Mouse (Mus musculus) forebrain, embryonic 15.5 days (tissue): ENCODE measurements around the gene Psmb4. TPM values are rescaled to one million over a fixed set of nuclear protein-coding genes. Genes with fewer than 3 reads are reported as not detected.
"Not testable (repeated sequence)": the region's sequence is repeated elsewhere in the genome, so short reads cannot be mapped to it uniquely, and the experiment has no call there.

Experiments used
- ATAC-seq: fragments of 200-750 bp; cut with Nextera tagmentation; replicated peaks from 2 replicates; pipeline ENCODE4 v1.8.0; 2017; ENCODE audit warnings: mild to moderate bottlenecking, moderate TSS enrichment, moderate library complexity
- H3K27ac ChIP-seq: fragments of 300-500 bp; sonication (generic); replicated peaks from 2 replicates; pipeline ENCODE4 v1.5.1; 2015; ENCODE audit warnings: mild to moderate bottlenecking, inconsistent platforms
- H3K27me3 ChIP-seq: fragments of 300-500 bp; sonication (generic); 2 replicates; pipeline ENCODE4 v1.6.1; 2015; ENCODE audit warnings: inconsistent platforms
- H3K36me3 ChIP-seq: fragments of 300-500 bp; sonication (generic); 2 replicates; pipeline ENCODE4 v1.6.1; 2015; ENCODE audit warnings: mild to moderate bottlenecking, inconsistent platforms
- H3K4me1 ChIP-seq: fragments of 300-500 bp; sonication (generic); 2 replicates; pipeline ENCODE4 v1.6.1; 2015; ENCODE audit warnings: inconsistent platforms
- H3K4me2 ChIP-seq: fragments of 300-500 bp; sonication (generic); replicated peaks from 2 replicates; pipeline ENCODE4 v1.6.1; 2015; ENCODE audit warnings: mild to moderate bottlenecking, inconsistent platforms
- H3K4me3 ChIP-seq: fragments of 300-500 bp; sonication (generic); 2 replicates; pipeline ENCODE4 v1.5.1; 2015; ENCODE audit warnings: mild to moderate bottlenecking, inconsistent platforms
- H3K9ac ChIP-seq: fragments of 300-500 bp; sonication (generic); replicated peaks from 2 replicates; pipeline ENCODE4 v1.6.1; 2015; ENCODE audit warnings: mild to moderate bottlenecking, inconsistent platforms
- H3K9me3 ChIP-seq: fragments of 300-500 bp; sonication (generic); 2 replicates; pipeline ENCODE4 v1.6.1; 2016; ENCODE audit warnings: inconsistent platforms
- WGBS: fragments of 180-500 bp; shearing (Covaris S2); methylation state at CpG from one replicate; pipeline ENCODE4 v1.1.7; 2015; ENCODE audit warnings: mixed read lengths; 5-methylcytosine and 5-hydroxymethylcytosine counted together
- polyA plus RNA-seq: library from polyadenylated mRNA; unstranded; fragments of >200 nt; fragmentation: Nextera tagmentation; extraction: Ambion mirVana; gene quantifications from 2 replicates; pipeline ENCODE4 v1.2.1, GENCODE M21; 2015

Gene Psmb4
- 380 and 393 TPM in 2 replicates for polyA plus RNA-seq

- Histone ChIP-seq H3K27ac (peak within 1 kb of the TSS; percentile 77), H3K9ac (peak within 1 kb of the TSS; percentile 83), H3K36me3 (peaks cover 33% of the 10 kb centered on the region), H3K4me2 (peak within 1 kb of the TSS; percentile 71), H3K4me1 (peaks cover 19% of the 10 kb centered on the region), H3K4me3 (peak within 1 kb of the TSS; percentile 69), H3K27me3 (no peaks in the 10 kb centered on the region), H3K9me3 (no peaks in the 10 kb centered on the region)
- peak; percentile 91 for ATAC-seq
- 1% methylated on average over 61 of the region's 61 CpGs for WGBS
These were observed at the start of gene Psmb4 for GRCm38 (mm10) chr3:94886316-94887224. TSS of gene Psmb4 (minus strand) at chr3:94886961.

- WGBS = 85% methylated on average over 5 of the region's 5 CpGs
- not testable (repeated sequence) for H3K4me2 ChIP-seq, H3K27ac ChIP-seq, H3K36me3 ChIP-seq, ATAC-seq, H3K9ac ChIP-seq, H3K4me3 ChIP-seq, H3K9me3 ChIP-seq, H3K27me3 ChIP-seq
- H3K4me1 ChIP-seq = peaks cover 11% of the 10 kb centered on the region
These were observed 49.4 kb upstream of the Psmb4 start for GRCm38 (mm10) chr3:94936147-94936546.

- H3K9me3 ChIP-seq, H3K36me3 ChIP-seq, H3K27ac ChIP-seq, H3K9ac ChIP-seq, ATAC-seq, H3K4me2 ChIP-seq, H3K4me3 ChIP-seq, H3K27me3 ChIP-seq: not testable (repeated sequence)
- H3K4me1 ChIP-seq = peaks cover 11% of the 10 kb centered on the region
- 96% methylated on average over 3 of the region's 3 CpGs for WGBS
These were observed 48.6 kb upstream of the Psmb4 start for GRCm38 (mm10) chr3:94935332-94935731.

GRCm38 (mm10) chr3:94934564-94934963, 47.8 kb upstream of the Psmb4 start:
- not testable (repeated sequence) for ATAC-seq, H3K4me3 ChIP-seq, H3K9me3 ChIP-seq, H3K9ac ChIP-seq, H3K4me2 ChIP-seq, H3K27ac ChIP-seq, H3K27me3 ChIP-seq, H3K36me3 ChIP-seq
- H3K4me1 ChIP-seq = peaks cover 11% of the 10 kb centered on the region
- 96% methylated on average over 3 of the region's 3 CpGs for WGBS

GRCm38 (mm10) chr3:94933604-94934003, 46.8 kb upstream of the Psmb4 start:
- 0 out of 2 replicates have a peak, but pooled peaks have one; percentile 7 for ATAC-seq
- not testable (repeated sequence) for H3K4me3 ChIP-seq
- no CpG with 5 or more reads among the region's 2 CpGs for WGBS

GRCm38 (mm10) chr3:94932809-94933564, 46.2 kb upstream of the Psmb4 start, which contains the start of gene Selenbp1:
TSS of gene Selenbp1 (plus strand) at chr3:94933056.
- Histone ChIP-seq H3K9ac (peak within 1 kb of the TSS; percentile 22; the same call in 1 of the 2 replicates), H3K27me3 (no peaks in the 10 kb centered on the region), H3K4me1 (peaks cover 11% of the 10 kb centered on the region), H3K9me3 (no peaks in the 10 kb centered on the region), H3K36me3 (no peaks in the 10 kb centered on the region), H3K4me2 (peak within 1 kb of the TSS; percentile 39), H3K27ac (peak within 1 kb of the TSS; percentile 62), H3K4me3 (peak within 1 kb of the TSS; percentile 26)
- 16% methylated on average over 16 of the region's 16 CpGs for WGBS
- peak; percentile 80 for ATAC-seq

More at GRCm38 (mm10) chr3:94933604-94934003, 46.8 kb upstream of the Psmb4 start:
- H3K9me3 ChIP-seq, H3K4me2 ChIP-seq, H3K9ac ChIP-seq, H3K27ac ChIP-seq, H3K36me3 ChIP-seq, H3K27me3 ChIP-seq: not testable (repeated sequence)
- H3K4me1 ChIP-seq = peaks cover 11% of the 10 kb centered on the region

GRCm38 (mm10) chr3:94932279-94932678, 45.5 kb upstream of the Psmb4 start:
- not testable (repeated sequence) for H3K9ac ChIP-seq
- 0 out of 2 replicates have a peak overlapping the region, but pooled peaks have one; percentile 39 for H3K4me2 ChIP-seq

GRCm38 (mm10) chr3:94931427-94932082, 44.8 kb upstream of the Psmb4 start:
- H3K27ac ChIP-seq, H3K9ac ChIP-seq, H3K27me3 ChIP-seq, ATAC-seq, H3K4me3 ChIP-seq, H3K4me2 ChIP-seq, H3K36me3 ChIP-seq, H3K9me3 ChIP-seq: not testable (repeated sequence)
- H3K4me1 ChIP-seq = peaks cover 11% of the 10 kb centered on the region
- 82% methylated on average over 10 of the region's 10 CpGs for WGBS

More at GRCm38 (mm10) chr3:94932279-94932678, 45.5 kb upstream of the Psmb4 start:
- H3K9me3 ChIP-seq, ATAC-seq, H3K27me3 ChIP-seq, H3K4me3 ChIP-seq, H3K36me3 ChIP-seq: not testable (repeated sequence)
- peaks cover 11% of the 10 kb centered on the region for H3K4me1 ChIP-seq
- 0 out of 2 replicates have a peak overlapping the region, but pooled peaks have one; percentile 11 for H3K27ac ChIP-seq
- 57% methylated on average over 2 of the region's 2 CpGs for whole genome bisulfite sequencing

GRCm38 (mm10) chr3:94930386-94931266, 43.9 kb upstream of the Psmb4 start:
- H3K27ac ChIP-seq, H3K4me2 ChIP-seq, H3K9ac ChIP-seq, H3K4me3 ChIP-seq, ATAC-seq, H3K9me3 ChIP-seq, H3K36me3 ChIP-seq, H3K27me3 ChIP-seq: not testable (repeated sequence)
- WGBS = 45% methylated on average over 7 of the region's 7 CpGs
- peaks cover 11% of the 10 kb centered on the region for H3K4me1 ChIP-seq

GRCm38 (mm10) chr3:94928979-94929378, 42.2 kb upstream of the Psmb4 start:
- not testable (repeated sequence) for H3K27me3 ChIP-seq, H3K4me2 ChIP-seq, ATAC-seq

GRCm38 (mm10) chr3:94926301-94926736, 39.6 kb upstream of the Psmb4 start:
- H3K4me1 ChIP-seq, H3K36me3 ChIP-seq, H3K9me3 ChIP-seq, H3K9ac ChIP-seq, H3K4me2 ChIP-seq, ATAC-seq, H3K27ac ChIP-seq, H3K27me3 ChIP-seq, H3K4me3 ChIP-seq: not testable (repeated sequence)
- 38% methylated on average over 4 of the region's 4 CpGs for WGBS

More at GRCm38 (mm10) chr3:94928979-94929378, 42.2 kb upstream of the Psmb4 start:
- peaks cover 11% of the 10 kb centered on the region for H3K4me1 ChIP-seq
- H3K9me3 ChIP-seq, H3K36me3 ChIP-seq, H3K4me3 ChIP-seq, H3K27ac ChIP-seq, H3K9ac ChIP-seq: not testable (repeated sequence)
- 81% methylated on average over 4 of the region's 4 CpGs for WGBS
